Mouse (Mus musculus) midbrain, embryonic 14.5 days (tissue): ENCODE measurements at regions not wholly inside any gene's neighbourhood (a gene's known extent, or its start where the extent isn't known, plus 50 kb on each side); places are given as distances from the start of the nearest gene placed in this dataset.

Experiments
- ATAC-seq: fragments of 200-750 bp; cut with Nextera tagmentation; 2 replicates; pipeline ENCODE4 v1.8.0; 2017; ENCODE audit warnings: moderate number of reproducible peaks, moderate library complexity; ENCODE audit not compliant: low FRiP score, low TSS enrichment
- DNase-seq: peaks from one replicate; pipeline ENCODE4 v3.0.0-alpha.2; 2015
- H3K27ac ChIP-seq: fragments of 300-500 bp; sonication (generic); replicated peaks from 2 replicates; pipeline ENCODE4 v1.5.1; 2014; ENCODE audit warnings: mild to moderate bottlenecking, low read depth, low read length, moderate library complexity
- H3K27me3 ChIP-seq: fragments of 300-500 bp; sonication (generic); 2 replicates; pipeline ENCODE4 v1.6.1; 2014; ENCODE audit warnings: low read length, control low read depth, mixed read lengths; ENCODE audit not compliant: control insufficient read depth, insufficient read depth
- H3K36me3 ChIP-seq: fragments of 300-500 bp; sonication (generic); 2 replicates; pipeline ENCODE4 v1.6.1; 2014; ENCODE audit warnings: low read length, control low read depth; ENCODE audit not compliant: control insufficient read depth, insufficient read depth
- H3K4me1 ChIP-seq: fragments of 300-500 bp; sonication (generic); 2 replicates; pipeline ENCODE4 v1.6.1; 2014; ENCODE audit warnings: mild to moderate bottlenecking, antibody characterized with exemption, low read length, control low read depth; ENCODE audit not compliant: control insufficient read depth, insufficient read depth
- H3K4me2 ChIP-seq: fragments of 300-500 bp; sonication (generic); 2 replicates; pipeline ENCODE4 v1.6.1; 2014; ENCODE audit warnings: mild to moderate bottlenecking, low read length, moderate library complexity
- H3K4me3 ChIP-seq: fragments of 300-500 bp; sonication (generic); replicated peaks from 2 replicates; pipeline ENCODE4 v1.5.1; 2014; ENCODE audit warnings: low read depth, low read length
- H3K9ac ChIP-seq: fragments of 300-500 bp; sonication (generic); replicated peaks from 2 replicates; pipeline ENCODE4 v1.6.1; 2014; ENCODE audit warnings: mild to moderate bottlenecking, low read length, moderate library complexity
- H3K9me3 ChIP-seq: fragments of 300-500 bp; sonication (generic); 2 replicates; pipeline ENCODE4 v1.6.1; 2016; ENCODE audit warnings: low read length, control low read depth, mixed read lengths; ENCODE audit not compliant: control insufficient read depth
- WGBS: fragments of 180-500 bp; shearing (Covaris S2); extraction: QIAGEN DNeasy Blood & Tissue Kit; methylation state at CpG from one replicate; pipeline ENCODE4 v1.1.7; 2014; 5-methylcytosine and 5-hydroxymethylcytosine counted together

- DNase-seq (no peak), ATAC-seq (no peak)
- Histone ChIP-seq H3K4me2 (no peak overlapping the region), H3K4me1 (no peaks in the 10 kb centered on the region), H3K9me3 (no peaks in the 10 kb centered on the region), H3K36me3 (no peaks in the 10 kb centered on the region), H3K4me3 (no peak overlapping the region), H3K27ac (no peak overlapping the region), H3K9ac (no peak overlapping the region), H3K27me3 (no peaks in the 10 kb centered on the region)
Measured at GRCm38 (mm10) chr10:15321480-15321879, 603.5 kb upstream of the Gje1 start.

- ATAC-seq, result no peak
- Histone ChIP-seq H3K27me3 (no peaks in the 10 kb centered on the region), H3K9ac (no peak overlapping the region), H3K4me1 (no peaks in the 10 kb centered on the region), H3K4me3 (no peak overlapping the region), H3K4me2 (no peak overlapping the region), H3K27ac (no peak overlapping the region), H3K9me3 (no peaks in the 10 kb centered on the region), H3K36me3 (no peaks in the 10 kb centered on the region)
- DNase-seq, result no peak
- 79% methylated on average over 2 of the region's 2 CpGs for WGBS
Measured at GRCm38 (mm10) chr10:15317017-15317607, 599.1 kb upstream of the Gje1 start.

- Histone ChIP-seq H3K27ac (no peak overlapping the region), H3K4me1 (no peaks in the 10 kb centered on the region), H3K27me3 (no peaks in the 10 kb centered on the region), H3K9ac (no peak overlapping the region), H3K4me3 (no peak overlapping the region), H3K9me3 (no peaks in the 10 kb centered on the region), H3K4me2 (no peak overlapping the region), H3K36me3 (no peaks in the 10 kb centered on the region)
- DNase-seq (no peak), ATAC-seq (no peak)
- 94% methylated on average over 2 of the region's 2 CpGs for WGBS
Measured at GRCm38 (mm10) chr10:15310650-15311049, 592.6 kb upstream of the Gje1 start.

GRCm38 (mm10) chr10:15305811-15306473 is 587.9 kb upstream of the Gje1 start:
- WGBS, result 89% methylated on average over 3 of the region's 3 CpGs

GRCm38 (mm10) chr10:15300199-15301085 is 582.4 kb upstream of the Gje1 start:
- Histone ChIP-seq H3K36me3 (no peaks in the 10 kb centered on the region), H3K27ac (0 out of 2 replicates have a peak overlapping the region, but pooled peaks have one; percentile 27), H3K27me3 (no peaks in the 10 kb centered on the region), H3K4me2 (peak overlapping the region; percentile 40), H3K9me3 (no peaks in the 10 kb centered on the region), H3K4me1 (no peaks in the 10 kb centered on the region), H3K9ac (no peak overlapping the region), H3K4me3 (no peak overlapping the region)
- peak; percentile 93 for DNase-seq
- peak; percentile 91 for ATAC-seq
- 43% methylated on average over 8 of the region's 8 CpGs for WGBS

More at GRCm38 (mm10) chr10:15305811-15306473, 587.9 kb upstream of the Gje1 start:
- H3K27ac ChIP-seq, result no peak overlapping the region
- no peaks in the 10 kb centered on the region for H3K36me3 ChIP-seq
- no peak overlapping the region for H3K4me3 ChIP-seq
- H3K4me2 ChIP-seq, result no peak overlapping the region
- ATAC-seq (no peak), DNase-seq (no peak)
- no peak overlapping the region for H3K9ac ChIP-seq
- H3K4me1 ChIP-seq, result no peaks in the 10 kb centered on the region
- H3K27me3 ChIP-seq, result no peaks in the 10 kb centered on the region
- no peaks in the 10 kb centered on the region for H3K9me3 ChIP-seq

GRCm38 (mm10) chr10:15299331-15300198 is 581.6 kb upstream of the Gje1 start:
- no peak overlapping the region for H3K4me3 ChIP-seq
- H3K9me3 ChIP-seq, result no peaks in the 10 kb centered on the region
- peak overlapping the region; percentile 40 for H3K4me2 ChIP-seq
- H3K9ac ChIP-seq, result no peak overlapping the region
- H3K27ac ChIP-seq, result no peak overlapping the region
- ATAC-seq (peak; percentile 58; the same call in 1 of the 2 replicates), DNase-seq (peak; percentile 47)
- 33% methylated on average over 11 of the region's 11 CpGs for WGBS
- H3K4me1 ChIP-seq, result no peaks in the 10 kb centered on the region
- no peaks in the 10 kb centered on the region for H3K27me3 ChIP-seq
- no peaks in the 10 kb centered on the region for H3K36me3 ChIP-seq

GRCm38 (mm10) chr10:15297257-15297656 is 579.2 kb upstream of the Gje1 start:
- H3K4me2 ChIP-seq, result no peak overlapping the region
- ATAC-seq, result no peak
- no peaks in the 10 kb centered on the region for H3K9me3 ChIP-seq
- H3K27me3 ChIP-seq, result no peaks in the 10 kb centered on the region
- 92% methylated on average over 2 of the region's 2 CpGs for WGBS
- no peak overlapping the region for H3K4me3 ChIP-seq
- H3K27ac ChIP-seq, result no peak overlapping the region
- no peaks in the 10 kb centered on the region for H3K4me1 ChIP-seq
- no peaks in the 10 kb centered on the region for H3K36me3 ChIP-seq
- no peak overlapping the region for H3K9ac ChIP-seq
- no peak for DNase-seq

- Histone ChIP-seq H3K4me3 (no peak overlapping the region), H3K27me3 (no peaks in the 10 kb centered on the region), H3K27ac (no peak overlapping the region), H3K9me3 (no peaks in the 10 kb centered on the region), H3K36me3 (no peaks in the 10 kb centered on the region), H3K4me2 (no peak overlapping the region), H3K9ac (no peak overlapping the region), H3K4me1 (no peaks in the 10 kb centered on the region)
- DNase-seq (no peak), ATAC-seq (no peak)
- WGBS, result 83% methylated on average over 1 of the region's 1 CpGs
Measured at GRCm38 (mm10) chr10:15294125-15294524, 576.1 kb upstream of the Gje1 start.
